Mouse (Mus musculus): ENCODE data around the gene Sh2d3c. TPM values are rescaled to one million over a fixed set of nuclear protein-coding genes. Genes with fewer than 3 reads are reported as not detected.

Gene Sh2d3c
- polyA plus RNA-seq, 1 experiment from 2014 or later: 33.7 TPM

DNA sequence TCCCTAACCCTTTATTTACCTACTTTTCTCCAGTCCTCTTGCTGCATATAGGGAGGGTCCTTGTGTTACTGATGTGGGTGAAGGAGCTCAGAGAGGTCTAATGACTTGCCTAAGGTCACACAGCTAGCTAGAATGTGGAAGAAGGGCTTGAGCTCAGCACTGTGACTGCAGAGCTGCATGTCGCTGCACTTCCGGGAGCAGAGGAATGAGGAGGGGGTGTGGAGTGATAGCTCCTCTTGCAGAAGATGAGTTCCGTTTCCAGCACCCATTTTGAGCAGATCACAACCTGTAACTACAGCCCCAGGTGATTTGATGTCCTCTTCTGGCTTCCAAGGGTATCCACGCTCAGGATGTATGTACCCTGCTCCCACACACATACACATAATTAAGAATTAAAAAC lies 3.3 kb downstream of the Sh2d3c start:
- no peaks in the 10 kb centered on the region for H3K27me3 ChIP-seq (ENCODE audit: control insufficient read depth, insufficient read depth, low read length)
- H3K27ac ChIP-seq (ENCODE audit: low read depth, low read length): no peak overlapping the region
- WGBS: 78% methylated on average over 4 of the region's 4 CpGs
- no peaks in the 10 kb centered on the region for H3K9me3 ChIP-seq (ENCODE audit: control insufficient read depth, low read length)
- DNase-seq (ENCODE audit: low spot score): no peak
- no peak overlapping the region for H3K4me3 ChIP-seq (ENCODE audit: low read depth, low read length)
- H3K9ac ChIP-seq (ENCODE audit: low read length): no peak overlapping the region
- no peaks in the 10 kb centered on the region for H3K36me3 ChIP-seq (ENCODE audit: control insufficient read depth, insufficient read depth, low read length)
- no peak overlapping the region for H3K4me2 ChIP-seq (ENCODE audit: low read depth, low read length, severe bottlenecking)
- ATAC-seq (replicated peaks; ENCODE audit: low FRiP score): no peak
- no peaks in the 10 kb centered on the region for H3K4me1 ChIP-seq (replicated peaks; ENCODE audit: control insufficient read depth, insufficient read depth, low read length)

- whole genome bisulfite sequencing: 84% methylated on average over 16 of the region's 16 CpGs
- H3K27me3 ChIP-seq (ENCODE audit: control insufficient read depth, insufficient read depth, low read length): no peaks in the 10 kb centered on the region
- no peak overlapping the region for H3K9ac ChIP-seq (ENCODE audit: low read length)
- no peak overlapping the region for H3K27ac ChIP-seq (ENCODE audit: low read depth, low read length)
- no peak for DNase-seq (ENCODE audit: low spot score)
- no peaks in the 10 kb centered on the region for H3K4me1 ChIP-seq (replicated peaks; ENCODE audit: control insufficient read depth, insufficient read depth, low read length)
- no peaks in the 10 kb centered on the region for H3K9me3 ChIP-seq (ENCODE audit: control insufficient read depth, low read length)
- ATAC-seq (replicated peaks; ENCODE audit: low FRiP score): no peak
- no peak overlapping the region for H3K4me2 ChIP-seq (ENCODE audit: low read depth, low read length, severe bottlenecking)
- H3K36me3 ChIP-seq (ENCODE audit: control insufficient read depth, insufficient read depth, low read length): no peaks in the 10 kb centered on the region
- no peak overlapping the region for H3K4me3 ChIP-seq (ENCODE audit: low read depth, low read length)
These were observed 4.3 kb downstream of the Sh2d3c start for GRCm38 (mm10) chr2:32724832-32725790.

GRCm38 (mm10) chr2:32727435-32727834 lies 6.6 kb downstream of the Sh2d3c start:
- Histone ChIP-seq H3K9ac (ENCODE audit: low read length) (peak overlapping the region; percentile 9; the same call in 1 of the 2 replicates), H3K4me1 (replicated peaks; ENCODE audit: control insufficient read depth, insufficient read depth, low read length) (no peaks in the 10 kb centered on the region), H3K27ac (ENCODE audit: low read depth, low read length) (no peak overlapping the region)

DNA sequence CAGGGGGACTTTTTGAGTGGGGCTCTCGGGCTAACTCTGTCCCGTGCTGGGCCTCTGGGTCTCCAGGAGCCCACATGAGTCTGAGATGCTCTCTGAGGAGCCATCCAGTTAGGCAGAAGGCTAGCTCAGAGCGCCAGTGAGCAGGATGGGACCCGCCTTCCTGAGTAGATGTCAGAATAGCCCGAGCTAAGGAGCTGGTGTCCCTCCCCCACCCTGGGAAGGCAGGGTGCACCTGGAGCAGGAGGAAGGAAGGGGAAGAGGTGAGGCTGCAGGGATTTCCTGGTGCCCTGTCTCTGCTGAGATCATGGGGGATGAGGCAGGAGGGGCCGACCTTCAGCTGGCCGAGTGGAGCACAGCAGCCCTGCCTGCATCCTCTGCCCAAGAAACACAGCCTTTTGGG lies 7.6 kb downstream of the Sh2d3c start:
- H3K27ac ChIP-seq (ENCODE audit: low read depth, low read length): no peak overlapping the region
- H3K27me3 ChIP-seq (ENCODE audit: control insufficient read depth, insufficient read depth, low read length): no peaks in the 10 kb centered on the region
- no peaks in the 10 kb centered on the region for H3K36me3 ChIP-seq (ENCODE audit: control insufficient read depth, insufficient read depth, low read length)
- H3K4me3 ChIP-seq (ENCODE audit: low read depth, low read length): no peak overlapping the region
- H3K9ac ChIP-seq (ENCODE audit: low read length): no peak overlapping the region
- no peaks in the 10 kb centered on the region for H3K4me1 ChIP-seq (replicated peaks; ENCODE audit: control insufficient read depth, insufficient read depth, low read length)
- ATAC-seq (replicated peaks; ENCODE audit: low FRiP score) (no peak), DNase-seq (ENCODE audit: low spot score) (no peak)
- WGBS: 52% methylated on average over 7 of the region's 7 CpGs
- H3K4me2 ChIP-seq (ENCODE audit: low read depth, low read length, severe bottlenecking): peak overlapping the region; percentile 3; the same call in 1 of the 2 replicates
- no peaks in the 10 kb centered on the region for H3K9me3 ChIP-seq (ENCODE audit: control insufficient read depth, low read length)

More at GRCm38 (mm10) chr2:32727435-32727834, 6.6 kb downstream of the Sh2d3c start:
- Histone ChIP-seq H3K4me2 (ENCODE audit: low read depth, low read length, severe bottlenecking) (peak overlapping the region; percentile 48; the same call in 1 of the 2 replicates), H3K4me3 (ENCODE audit: low read depth, low read length) (peak overlapping the region; percentile 18), H3K36me3 (ENCODE audit: control insufficient read depth, insufficient read depth, low read length) (no peaks in the 10 kb centered on the region), H3K9me3 (ENCODE audit: control insufficient read depth, low read length) (no peaks in the 10 kb centered on the region), H3K27me3 (ENCODE audit: control insufficient read depth, insufficient read depth, low read length) (no peaks in the 10 kb centered on the region)
- under 1% methylated on average over 16 of the region's 16 CpGs for WGBS
- DNase-seq (ENCODE audit: low spot score) (peak; percentile 94), ATAC-seq (replicated peaks; ENCODE audit: low FRiP score) (peak; percentile 96)

DNA sequence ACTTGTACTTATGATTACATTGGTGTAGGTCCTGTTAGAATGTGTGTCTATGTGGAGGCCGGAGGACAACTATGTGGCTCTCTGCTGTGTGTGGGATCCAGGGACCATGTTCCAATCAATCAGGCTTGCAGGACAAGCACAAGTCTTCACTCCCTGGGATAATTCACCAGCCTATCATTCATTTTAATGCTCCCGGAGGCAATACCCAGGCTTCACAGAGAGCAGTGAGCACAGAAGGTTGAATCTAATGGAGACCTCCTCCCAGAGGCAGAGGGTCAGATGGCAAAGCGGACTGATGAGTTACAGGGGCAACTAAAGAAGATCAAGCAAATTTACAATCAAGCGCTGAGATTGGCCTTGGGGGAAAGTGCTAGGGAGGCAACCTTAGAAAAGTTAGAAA lies 8.7 kb downstream of the Sh2d3c start:
- H3K4me3 ChIP-seq (ENCODE audit: low read depth, low read length): no peak overlapping the region
- H3K36me3 ChIP-seq (ENCODE audit: control insufficient read depth, insufficient read depth, low read length): no peaks in the 10 kb centered on the region
- H3K9me3 ChIP-seq (ENCODE audit: control insufficient read depth, low read length): no peaks in the 10 kb centered on the region
- DNase-seq (ENCODE audit: low spot score) (no peak), ATAC-seq (replicated peaks; ENCODE audit: low FRiP score) (no peak)
- no peaks in the 10 kb centered on the region for H3K4me1 ChIP-seq (replicated peaks; ENCODE audit: control insufficient read depth, insufficient read depth, low read length)
- no peak overlapping the region for H3K9ac ChIP-seq (ENCODE audit: low read length)
- no peaks in the 10 kb centered on the region for H3K27me3 ChIP-seq (ENCODE audit: control insufficient read depth, insufficient read depth, low read length)
- no peak overlapping the region for H3K27ac ChIP-seq (ENCODE audit: low read depth, low read length)
- no peak overlapping the region for H3K4me2 ChIP-seq (ENCODE audit: low read depth, low read length, severe bottlenecking)
- WGBS: 81% methylated on average over 4 of the region's 4 CpGs

- no peak for ATAC-seq (replicated peaks; ENCODE audit: low FRiP score)
- H3K9me3 ChIP-seq (ENCODE audit: control insufficient read depth, low read length): no peaks in the 10 kb centered on the region
- no peaks in the 10 kb centered on the region for H3K36me3 ChIP-seq (ENCODE audit: control insufficient read depth, insufficient read depth, low read length)
- H3K4me1 ChIP-seq (replicated peaks; ENCODE audit: control insufficient read depth, insufficient read depth, low read length): no peaks in the 10 kb centered on the region
- H3K27ac ChIP-seq (ENCODE audit: low read depth, low read length): no peak overlapping the region
- no peak overlapping the region for H3K4me2 ChIP-seq (ENCODE audit: low read depth, low read length, severe bottlenecking)
- DNase-seq (ENCODE audit: low spot score): peak; percentile 62
- H3K27me3 ChIP-seq (ENCODE audit: control insufficient read depth, insufficient read depth, low read length): no peaks in the 10 kb centered on the region
- WGBS: 59% methylated on average over 11 of the region's 11 CpGs
- H3K9ac ChIP-seq (ENCODE audit: low read length): no peak overlapping the region
- H3K4me3 ChIP-seq (ENCODE audit: low read depth, low read length): no peak overlapping the region
These were observed 10.0 kb downstream of the Sh2d3c start for GRCm38 (mm10) chr2:32730854-32731253.

- 79% methylated on average over 4 of the region's 4 CpGs for WGBS
- Histone ChIP-seq H3K9me3 (ENCODE audit: control insufficient read depth, low read length) (no peaks in the 10 kb centered on the region), H3K4me2 (ENCODE audit: low read depth, low read length, severe bottlenecking) (no peak overlapping the region), H3K27ac (ENCODE audit: low read depth, low read length) (no peak overlapping the region), H3K9ac (ENCODE audit: low read length) (no peak overlapping the region), H3K27me3 (ENCODE audit: control insufficient read depth, insufficient read depth, low read length) (no peaks in the 10 kb centered on the region), H3K4me1 (replicated peaks; ENCODE audit: control insufficient read depth, insufficient read depth, low read length) (no peaks in the 10 kb centered on the region), H3K4me3 (ENCODE audit: low read depth, low read length) (no peak overlapping the region), H3K36me3 (ENCODE audit: control insufficient read depth, insufficient read depth, low read length) (no peaks in the 10 kb centered on the region)
- ATAC-seq (replicated peaks; ENCODE audit: low FRiP score): no peak
- no peak for DNase-seq (ENCODE audit: low spot score)
These were observed 11.1 kb downstream of the Sh2d3c start for GRCm38 (mm10) chr2:32731911-32732310.

- ATAC-seq (replicated peaks; ENCODE audit: low FRiP score): no peak
- Histone ChIP-seq H3K27ac (ENCODE audit: low read depth, low read length) (no peak overlapping the region), H3K9ac (ENCODE audit: low read length) (no peak overlapping the region), H3K9me3 (ENCODE audit: control insufficient read depth, low read length) (no peaks in the 10 kb centered on the region), H3K4me2 (ENCODE audit: low read depth, low read length, severe bottlenecking) (no peak overlapping the region), H3K27me3 (ENCODE audit: control insufficient read depth, insufficient read depth, low read length) (no peaks in the 10 kb centered on the region), H3K4me1 (replicated peaks; ENCODE audit: control insufficient read depth, insufficient read depth, low read length) (no peaks in the 10 kb centered on the region), H3K36me3 (ENCODE audit: control insufficient read depth, insufficient read depth, low read length) (no peaks in the 10 kb centered on the region), H3K4me3 (ENCODE audit: low read depth, low read length) (no peak overlapping the region)
- DNase-seq (ENCODE audit: low spot score): no peak
- WGBS: 78% methylated on average over 6 of the region's 6 CpGs
These were observed 11.8 kb downstream of the Sh2d3c start for GRCm38 (mm10) chr2:32732695-32733094.

- no peaks in the 10 kb centered on the region for H3K4me1 ChIP-seq (replicated peaks; ENCODE audit: control insufficient read depth, insufficient read depth, low read length)
These were observed 13.6 kb downstream of the Sh2d3c start for GRCm38 (mm10) chr2:32734480-32734879.

More at GRCm38 (mm10) chr2:32734480-32734879, 13.6 kb downstream of the Sh2d3c start:
- H3K9me3 ChIP-seq (ENCODE audit: control insufficient read depth, low read length): no peaks in the 10 kb centered on the region
- ATAC-seq (replicated peaks; ENCODE audit: low FRiP score) (no peak), DNase-seq (ENCODE audit: low spot score) (no peak)
- no peak overlapping the region for H3K9ac ChIP-seq (ENCODE audit: low read length)
- H3K36me3 ChIP-seq (ENCODE audit: control insufficient read depth, insufficient read depth, low read length): no peaks in the 10 kb centered on the region
- WGBS: 47% methylated on average over 4 of the region's 4 CpGs
- no peak overlapping the region for H3K4me2 ChIP-seq (ENCODE audit: low read depth, low read length, severe bottlenecking)
- no peak overlapping the region for H3K27ac ChIP-seq (ENCODE audit: low read depth, low read length)
- H3K27me3 ChIP-seq (ENCODE audit: control insufficient read depth, insufficient read depth, low read length): no peaks in the 10 kb centered on the region
- H3K4me3 ChIP-seq (ENCODE audit: low read depth, low read length): no peak overlapping the region
